Mouse (Mus musculus) embryonic stem cell, embryonic (primary cell): ENCODE results near the gene Esyt2.

Experiments
- CTCF ChIA-PET, 4 experiments: fragments of 300-600 bp in 2 of 4; fragments of 350-600 bp in 2 of 4; sonication (Branson Sonifier 250); formaldehyde crosslinking; loops; one replicate each; lab custom pipeline; 2022; ENCODE audit warnings: inconsistent platforms in 2 of 4; lab: Charles Lee
- POLR2A ChIA-PET, 4 experiments: fragments of 300-600 bp in 2 of 4; fragments of 350-600 bp in 2 of 4; sonication (Branson Sonifier 250); formaldehyde crosslinking; loops; one replicate each; lab custom pipeline; 2022; ENCODE audit warnings: antibody characterized with exemption in 4 of 4, inconsistent platforms in 1 of 4; lab: Charles Lee

Esyt2 gene

DNA sequence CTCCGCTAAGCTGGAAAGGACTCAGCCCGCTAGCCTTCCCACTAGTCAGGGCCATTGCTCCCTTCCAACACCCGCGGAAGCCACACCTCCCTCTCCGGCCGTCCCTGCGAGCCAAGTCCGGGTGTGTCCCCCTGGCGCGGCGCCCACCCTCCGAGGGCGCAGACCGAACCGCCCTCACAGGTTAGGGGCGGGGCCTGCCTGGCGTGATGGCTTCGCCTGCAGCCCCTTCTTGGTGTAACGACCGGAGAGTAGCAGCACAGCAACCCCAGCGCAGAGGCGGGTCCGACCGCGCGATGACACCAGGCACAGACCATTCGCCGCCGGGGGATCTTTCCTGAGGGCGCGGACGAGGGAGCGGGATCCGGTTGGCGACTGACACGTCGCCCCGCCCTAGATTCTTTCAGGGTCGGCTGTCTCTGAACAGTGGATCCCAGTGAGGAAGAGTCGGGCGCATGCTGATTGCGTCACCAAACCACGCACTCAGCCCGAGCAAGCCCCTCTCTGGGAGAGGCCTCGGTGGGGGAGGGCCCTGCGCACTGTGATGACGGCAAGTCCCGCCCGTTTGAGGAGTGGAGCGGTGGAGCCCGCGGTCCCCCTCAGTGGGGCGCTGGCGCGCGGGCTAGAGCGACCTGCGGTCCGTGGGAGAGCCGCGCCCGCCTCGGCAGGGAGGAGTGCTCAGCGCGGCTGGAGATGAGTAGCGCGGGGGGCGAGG is at the start of gene Esyt2:
Esyt2 (plus strand) TSS at position 544 of the 712 bp plus-strand sequence.
- ChIA-PET CTCF (interaction anchor here in 2 of 4 experiments (0.5 to 0.6 kb wide), 3 partner anchors 17 to 124 kb away, joined by 3 to 4 read pairs (median 3); partner anchors contain the start of gene Ncapg2 (in 1 of the 2)), POLR2A (interaction anchor here (0.6 to 5.5 kb wide), 25 partner anchors 9 to 805 kb away, joined by 3 to 29 read pairs (median 5); partner anchors contain the start of genes Ncapg2 (in 3 of the 4) and Wdr60 (in 3 of the 4))

DNA sequence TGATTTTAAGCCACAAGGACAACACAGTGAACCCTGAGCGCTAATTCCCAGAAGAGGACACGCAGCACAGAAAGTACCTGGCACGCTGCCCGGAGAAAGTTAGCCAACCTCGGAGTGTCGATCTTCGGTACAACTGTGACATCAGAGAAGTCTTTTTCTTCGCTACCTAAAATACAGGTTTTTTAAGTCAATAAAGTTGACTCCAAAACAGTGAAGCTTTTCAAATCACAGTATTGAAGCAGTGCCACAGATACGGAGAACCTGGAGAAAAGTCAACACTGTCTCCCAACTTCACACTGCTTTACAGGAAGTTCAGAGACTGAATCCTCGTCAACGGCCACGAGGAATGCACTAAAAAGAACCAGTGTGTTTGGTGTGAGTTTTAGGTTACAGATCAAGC is 49.4 kb upstream of the Esyt2 start:
- ChIA-PET POLR2A (no interaction called here), CTCF (no interaction called here)

DNA sequence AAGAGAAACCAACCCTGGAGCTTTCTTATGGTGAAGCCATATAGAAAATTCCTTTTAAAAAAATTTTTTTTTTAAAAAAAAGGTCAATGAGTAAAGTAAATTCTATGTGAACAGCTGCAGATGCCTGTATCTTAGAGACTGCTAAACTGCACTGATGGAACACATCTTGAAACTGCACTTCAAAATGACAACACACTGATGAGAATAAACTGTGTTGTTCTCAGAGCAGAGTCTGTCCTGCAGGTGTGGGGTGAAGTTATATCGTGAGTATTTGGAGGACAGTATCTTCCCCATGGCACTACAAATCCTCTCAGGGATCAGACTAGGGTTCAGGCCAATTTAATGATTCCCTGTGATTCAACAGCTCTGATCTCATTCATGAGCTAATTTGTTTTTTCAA is 48.9 kb upstream of the Esyt2 start:
- ChIA-PET CTCF (no interaction called here), POLR2A (no interaction called here)

DNA sequence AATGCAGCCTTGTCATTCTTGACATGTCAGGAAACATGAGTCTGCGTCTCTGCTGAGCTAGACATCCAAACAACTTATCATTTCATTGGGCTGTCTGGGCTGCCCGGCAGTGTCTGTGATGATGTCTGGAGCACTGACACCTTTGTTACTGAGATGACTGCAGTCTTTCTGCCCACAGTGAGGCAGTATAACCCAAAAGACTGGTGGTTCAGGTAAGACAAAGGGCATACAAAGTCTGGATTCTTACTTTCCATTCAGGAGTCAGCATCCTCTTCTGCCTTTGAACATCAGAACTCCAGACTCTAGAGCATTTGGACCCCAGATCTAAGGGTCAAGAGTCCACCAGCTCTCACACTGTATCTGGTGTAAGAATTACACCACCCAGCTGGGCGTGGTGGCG is 45.6 kb upstream of the Esyt2 start:
- POLR2A ChIA-PET: no interaction called here

DNA sequence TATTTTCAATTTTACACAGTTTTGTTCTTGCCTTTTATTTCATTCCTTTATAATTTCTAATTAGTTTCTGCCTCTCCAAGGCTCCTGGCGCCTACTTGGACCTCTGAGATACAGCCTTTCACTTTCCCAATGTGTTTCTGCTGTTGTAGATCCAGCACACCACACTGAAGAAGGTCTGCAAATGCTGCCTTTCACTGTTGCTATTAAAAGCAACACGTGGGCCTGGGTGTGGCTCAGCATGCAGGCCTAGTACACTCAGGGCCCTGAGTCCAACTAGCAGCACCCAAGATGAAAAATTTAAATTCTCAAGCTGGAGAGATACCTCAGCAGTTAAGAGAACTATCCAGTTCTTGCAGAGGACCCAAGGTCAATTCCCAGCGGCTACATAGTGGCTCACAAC is 44.3 kb upstream of the Esyt2 start:
- POLR2A ChIA-PET: no interaction called here
- CTCF ChIA-PET: no interaction called here

More for the DNA sequence above, 45.6 kb upstream of the Esyt2 start:
- CTCF ChIA-PET: no interaction called here

DNA sequence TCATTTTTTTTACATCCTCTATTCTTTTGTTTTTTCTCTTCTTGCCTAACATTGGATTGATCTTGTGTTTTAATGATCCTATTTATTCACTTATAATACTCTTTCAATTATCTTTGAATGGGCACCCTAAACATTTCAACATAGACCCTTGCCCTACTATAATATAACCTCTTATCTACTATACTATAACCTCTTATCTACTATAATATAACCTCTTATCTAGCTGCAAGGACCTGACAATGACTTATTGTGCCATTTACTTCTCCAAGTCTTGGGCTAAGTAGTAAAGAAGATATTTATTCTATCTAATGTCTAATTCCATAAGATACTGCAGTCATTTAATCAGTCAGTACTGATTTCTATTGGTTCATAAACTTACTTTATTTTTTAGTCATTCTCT is 42.6 kb upstream of the Esyt2 start:
- POLR2A ChIA-PET: interaction anchor here in 1 of 4 experiments (0.7 kb wide), 1 partner anchor 17 kb away, joined by 5 read pairs; no protein-coding TSS in a partner anchor
- CTCF ChIA-PET: no interaction called here

DNA sequence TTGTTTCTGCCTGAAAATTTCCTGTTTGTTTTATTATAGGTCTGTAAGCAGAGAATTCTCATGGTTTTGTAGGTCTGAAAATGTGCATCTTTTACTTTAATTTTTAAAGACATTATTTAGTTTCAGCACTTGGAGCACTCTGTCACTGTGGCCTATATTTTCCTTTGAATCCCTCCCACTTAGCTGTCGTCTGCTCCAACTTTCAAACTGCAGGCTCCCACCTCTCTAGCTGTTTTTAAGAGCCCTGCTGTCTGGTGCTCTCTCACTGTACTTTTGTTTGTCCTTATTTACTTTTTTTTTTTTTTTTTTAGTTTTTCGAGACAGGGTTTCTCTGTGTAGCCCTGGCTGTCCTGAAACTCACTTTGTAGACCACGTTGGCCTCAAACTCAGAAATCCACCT is 42.2 kb upstream of the Esyt2 start:
- POLR2A ChIA-PET: interaction anchor here in 1 of 4 experiments (0.7 kb wide), 1 partner anchor 16 kb away, joined by 5 read pairs; no protein-coding TSS in a partner anchor
- CTCF ChIA-PET: no interaction called here

DNA sequence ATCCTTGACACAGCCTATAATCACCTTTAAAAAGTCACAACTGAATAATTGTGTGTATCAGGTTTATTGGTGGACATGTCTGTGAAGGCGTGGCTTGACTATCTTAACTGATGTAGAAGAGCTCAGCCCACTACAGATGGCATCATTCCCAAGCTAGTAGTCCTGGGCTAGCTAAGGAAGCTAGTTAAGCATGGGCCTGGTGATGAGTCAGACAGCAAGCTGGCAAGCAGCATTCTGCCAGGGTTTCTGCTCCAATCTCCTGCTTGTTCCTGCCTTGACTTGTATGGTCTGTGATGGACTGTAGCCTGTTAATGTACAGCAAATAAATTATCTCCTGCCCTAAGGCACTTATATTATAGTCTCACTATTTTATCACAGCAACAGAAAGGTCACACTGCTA is 36.4 kb upstream of the Esyt2 start:
- ChIA-PET CTCF (interaction anchor here in 1 of 4 experiments (0.6 kb wide), 1 partner anchor 178 kb away, joined by 13 read pairs; no protein-coding TSS in a partner anchor), POLR2A (no interaction called here)

DNA sequence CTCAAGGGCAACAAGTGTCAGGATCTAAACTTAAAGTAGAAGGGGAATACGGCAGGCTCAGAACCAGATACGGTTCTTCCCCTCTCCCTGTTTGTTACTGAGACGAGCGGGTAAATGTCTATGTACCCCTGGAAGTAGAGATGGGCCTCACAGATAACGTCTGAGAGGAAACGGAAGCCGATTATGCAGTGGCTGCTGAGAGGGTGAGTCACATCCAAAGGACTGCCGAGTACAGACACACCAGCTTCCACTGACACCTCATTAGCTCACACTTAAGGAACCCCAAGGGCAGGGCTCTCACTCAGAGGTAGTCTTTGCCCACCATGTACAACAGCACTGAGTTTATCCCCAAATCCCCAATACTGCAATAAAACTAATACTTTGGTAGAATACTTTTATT is 26.3 kb upstream of the Esyt2 start:
- ChIA-PET CTCF (interaction anchor here in 1 of 4 experiments (0.7 kb wide), 1 partner anchor 1431 kb away, joined by 4 read pairs; no protein-coding TSS in a partner anchor), POLR2A (interaction anchor here in 2 of 4 experiments (0.6 to 1.5 kb wide), 2 partner anchors 16 to 27 kb away, joined by 5 to 6 read pairs; partner anchors contain the start of gene Esyt2 (in 1 of the 2))

DNA sequence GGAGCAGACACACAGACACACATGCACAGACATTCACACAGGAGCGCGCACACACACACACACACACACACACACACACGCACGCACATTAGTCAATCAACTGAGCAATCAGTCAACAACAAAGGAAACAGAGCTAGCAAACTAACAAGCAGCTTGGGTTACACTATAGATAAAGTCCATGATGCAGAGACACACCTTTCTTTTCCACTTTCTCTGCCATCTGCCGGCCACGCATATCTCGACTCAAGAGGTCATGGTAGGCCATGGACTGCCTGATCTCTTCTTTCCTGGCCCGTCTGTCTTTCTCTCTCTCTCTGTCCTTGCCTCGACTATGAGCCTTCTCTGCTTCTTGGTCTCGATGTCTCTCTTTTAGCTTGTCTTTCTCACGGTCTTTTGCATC is 25.4 kb upstream of the Esyt2 start:
- POLR2A ChIA-PET: interaction anchor here in 2 of 4 experiments (0.6 to 1.5 kb wide), 3 partner anchors 26 to 41 kb away, joined by 3 to 6 read pairs (median 3); partner anchors contain the start of gene Esyt2 (in 1 of the 2)

DNA sequence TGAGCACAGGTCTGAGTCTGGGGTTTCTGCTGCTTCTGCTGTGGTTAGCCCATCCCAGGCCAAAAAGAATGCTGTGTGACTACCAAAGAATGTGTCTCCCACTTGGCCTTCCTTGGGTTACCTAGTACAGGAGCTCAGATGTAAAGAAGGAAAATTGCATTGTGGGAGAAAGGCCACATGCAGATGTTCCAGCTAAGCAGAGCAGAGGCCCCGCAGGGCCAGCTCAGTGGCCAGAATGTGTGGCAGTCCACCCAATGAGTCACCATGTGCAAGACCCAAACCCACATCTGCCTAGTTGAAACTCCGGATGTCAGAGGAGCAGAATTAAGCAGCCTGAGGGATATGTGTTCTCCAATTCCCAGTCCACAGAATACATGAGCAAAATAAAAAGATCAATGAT is 22.7 kb upstream of the Esyt2 start:
- CTCF ChIA-PET: no interaction called here

More for the DNA sequence above, 25.4 kb upstream of the Esyt2 start:
- CTCF ChIA-PET: interaction anchor here in 2 of 4 experiments (0.5 to 0.6 kb wide), 3 partner anchors 25 to 150 kb away, joined by 3 to 5 read pairs (median 3); partner anchors contain the start of gene Ncapg2 (in 1 of the 2)

DNA sequence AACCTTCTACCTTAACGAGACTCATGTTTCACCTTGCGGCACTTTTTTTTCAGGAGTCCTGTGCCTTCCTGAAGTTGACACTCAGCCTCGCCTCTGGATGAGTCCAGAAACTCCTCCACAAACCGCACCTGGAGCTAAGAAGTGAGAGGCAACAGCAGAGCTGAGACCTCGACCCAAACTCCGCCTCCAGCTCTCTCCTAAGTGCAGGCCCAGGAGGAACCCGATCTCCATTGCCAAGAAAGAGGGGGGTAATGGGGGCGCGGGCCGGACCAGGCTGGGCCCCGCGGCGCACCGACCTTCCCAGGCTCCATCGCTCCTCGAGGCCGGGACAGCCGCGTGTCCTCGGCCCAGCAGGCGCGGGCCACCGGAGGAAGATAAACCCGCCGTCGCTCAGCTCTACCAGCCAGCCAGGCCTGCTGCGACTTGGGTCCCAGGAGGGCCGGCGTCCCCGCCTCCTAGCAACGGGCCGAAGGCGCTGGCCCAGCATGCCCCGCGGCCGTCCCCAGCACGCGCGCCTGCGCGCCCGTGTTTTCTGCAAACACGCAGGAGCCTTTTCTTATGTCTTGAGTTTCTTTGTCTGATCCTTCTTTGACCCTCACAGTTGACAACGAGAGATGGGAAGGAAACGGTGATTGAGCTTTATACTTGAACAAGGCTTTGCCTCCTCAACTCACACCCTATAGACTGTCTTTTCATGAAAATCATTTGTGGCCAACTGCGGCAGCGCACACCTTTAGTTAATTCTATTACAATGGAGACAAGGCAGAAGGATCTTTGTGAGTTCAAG is 18.2 kb upstream of the Esyt2 start, which contains the start of gene Wdr60:
Wdr60 (minus strand) TSS at position 468 of the 787 bp plus-strand sequence.
- CTCF ChIA-PET: interaction anchor here in 2 of 4 experiments (0.6 to 0.7 kb wide), 5 partner anchors 61 to 969 kb away, joined by 3 to 5 read pairs (median 3); partner anchors contain the start of gene Ncapg2 (in 1 of the 2)
- POLR2A ChIA-PET: interaction anchor here (0.6 to 4.7 kb wide), 14 partner anchors 8 to 142 kb away, joined by 3 to 29 read pairs (median 4); partner anchors contain the start of genes Ncapg2 (in 3 of the 4) and Esyt2 (in 2 of the 4)

More for the DNA sequence above, 22.7 kb upstream of the Esyt2 start:
- POLR2A ChIA-PET: interaction anchor here in 1 of 4 experiments (0.6 kb wide), 1 partner anchor 9 kb away, joined by 3 read pairs; no protein-coding TSS in a partner anchor

DNA sequence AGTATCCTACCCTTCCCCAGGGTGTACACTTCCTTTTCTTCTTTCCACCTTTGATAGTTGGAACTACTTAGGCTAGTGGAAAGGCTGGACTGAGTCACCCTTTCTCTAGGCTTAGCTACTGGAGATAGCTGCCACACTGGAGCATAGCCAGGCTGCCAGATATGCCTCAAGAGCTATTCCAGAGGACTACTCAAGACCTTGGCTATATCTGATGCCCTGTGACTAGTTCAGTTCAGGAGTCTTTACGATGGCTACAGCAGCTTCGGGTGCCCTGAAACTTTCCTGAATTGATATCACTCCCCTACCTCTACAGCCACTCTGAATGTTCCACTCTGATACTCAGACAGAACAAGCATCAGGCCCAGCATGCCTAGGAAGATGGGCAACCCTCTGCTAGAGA is 16.2 kb upstream of the Esyt2 start:
- ChIA-PET POLR2A (interaction anchor here in 1 of 4 experiments (4.7 kb wide), 1 partner anchor 16 kb away, joined by 28 read pairs; the partner anchor contains the start of gene Esyt2), CTCF (no interaction called here)

DNA sequence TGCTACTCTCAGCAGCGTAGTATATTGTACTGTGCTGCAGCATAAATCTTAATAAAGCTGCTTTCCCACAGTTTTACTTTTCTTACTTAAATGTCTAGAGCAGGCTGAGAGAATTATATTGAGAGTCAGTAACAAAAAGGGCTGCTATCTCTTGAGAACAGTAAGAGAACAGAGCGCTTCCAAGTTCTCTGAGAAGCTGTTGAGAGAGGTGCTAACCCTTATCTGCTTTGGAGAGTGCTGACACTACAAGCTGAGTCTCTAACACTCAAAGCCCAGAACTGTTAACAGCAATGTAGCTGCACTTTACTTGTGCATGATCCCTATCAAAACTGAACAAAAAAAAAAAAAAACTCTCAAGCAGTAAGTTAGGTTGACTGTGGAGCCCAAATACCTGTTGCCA is 15.7 kb upstream of the Esyt2 start:
- POLR2A ChIA-PET: interaction anchor here in 1 of 4 experiments (0.8 to 4.7 kb wide), 2 partner anchors 15 to 18 kb away, joined by 3 to 28 read pairs; partner anchors contain the start of gene Esyt2
- CTCF ChIA-PET: no interaction called here

DNA sequence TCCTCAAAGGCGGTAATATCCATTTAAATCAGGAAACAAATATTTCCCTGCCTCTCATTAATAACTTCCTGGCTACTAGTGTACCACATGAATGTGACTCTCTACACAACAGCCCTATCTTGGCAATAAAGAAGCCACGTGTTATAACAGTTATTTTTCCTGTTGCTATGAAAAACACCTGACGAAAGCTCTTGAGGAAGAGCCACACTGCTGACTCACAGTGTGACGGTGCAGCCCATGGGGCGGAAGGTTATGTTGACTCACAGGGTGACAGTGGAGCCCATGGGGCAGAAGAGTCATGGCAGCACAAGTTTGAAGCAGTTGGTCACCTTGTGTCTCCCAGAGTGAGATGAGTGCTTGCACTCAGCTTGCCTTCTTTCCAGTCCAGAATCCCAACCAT is 11.5 kb upstream of the Esyt2 start:
- POLR2A ChIA-PET: interaction anchor here in 1 of 4 experiments (6.2 kb wide), 1 partner anchor 10 kb away, joined by 29 read pairs; no protein-coding TSS in a partner anchor
- CTCF ChIA-PET: no interaction called here

DNA sequence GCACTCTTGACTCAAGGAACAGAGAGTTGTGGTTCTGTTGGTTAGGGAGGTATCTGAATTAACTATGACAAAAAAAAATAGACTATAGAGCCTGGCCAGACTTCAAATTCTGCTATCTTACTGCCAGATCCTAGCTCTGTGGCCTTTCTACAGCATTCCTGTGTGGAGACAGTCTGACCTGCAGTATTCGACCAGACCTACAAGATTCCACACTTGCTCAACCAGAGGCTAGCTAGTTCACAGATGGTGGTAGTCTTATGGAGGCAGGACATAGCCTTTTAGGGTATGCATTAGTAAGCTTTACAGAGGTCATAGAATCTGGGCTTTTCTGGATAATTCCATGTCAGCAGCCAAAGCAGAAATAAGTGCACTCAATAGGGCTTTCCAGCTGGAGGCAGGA is 10.5 kb upstream of the Esyt2 start:
- CTCF ChIA-PET: no interaction called here
- POLR2A ChIA-PET: interaction anchor here in 2 of 4 experiments (0.5 to 6.2 kb wide), 4 partner anchors 8 to 21 kb away, joined by 3 to 29 read pairs (median 6); partner anchors contain the start of genes Esyt2 (in 1 of the 2) and Wdr60 (in 1 of the 2)

DNA sequence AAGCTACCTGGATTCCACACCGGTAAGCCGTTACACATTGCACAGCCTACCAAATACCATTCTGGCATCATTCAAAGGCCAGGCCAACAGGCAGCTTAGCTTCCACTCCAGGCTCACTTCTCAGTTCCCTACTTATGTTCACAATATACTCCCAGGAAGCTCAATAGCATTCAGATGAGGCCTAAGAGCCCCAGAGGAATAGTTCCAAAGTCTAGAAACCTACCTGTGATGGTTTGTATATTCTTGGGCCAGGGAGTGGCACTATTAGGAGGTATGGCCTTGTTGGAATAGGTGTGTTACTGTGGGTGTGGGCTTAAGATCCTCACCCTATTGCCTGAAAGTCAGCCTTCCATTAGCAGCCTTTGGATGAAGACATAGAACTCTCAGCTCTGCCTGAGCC is 9.9 kb upstream of the Esyt2 start:
- ChIA-PET POLR2A (interaction anchor here in 2 of 4 experiments (0.5 to 6.2 kb wide), 4 partner anchors 8 to 21 kb away, joined by 3 to 29 read pairs (median 6); partner anchors contain the start of genes Esyt2 (in 1 of the 2) and Wdr60 (in 1 of the 2)), CTCF (no interaction called here)

DNA sequence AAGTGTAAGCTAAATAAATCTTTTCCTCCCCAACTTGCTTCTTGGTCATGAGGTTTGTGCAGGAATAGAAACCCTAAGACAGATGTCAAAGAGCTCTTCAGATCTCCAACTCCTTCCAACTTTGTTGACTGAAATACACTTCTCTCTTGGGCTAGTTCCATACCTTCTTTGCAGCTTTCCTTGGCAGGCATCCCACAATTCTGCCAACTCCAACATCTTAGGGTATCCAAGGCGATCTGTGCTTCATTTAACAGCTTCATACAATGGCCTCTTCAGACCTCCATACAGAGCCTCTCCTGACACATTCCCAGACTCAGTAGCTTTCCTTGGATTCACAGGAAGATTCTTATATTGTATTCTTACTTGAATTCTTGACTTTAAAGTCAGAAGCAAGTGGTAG is 7.3 kb upstream of the Esyt2 start:
- ChIA-PET CTCF (no interaction called here), POLR2A (interaction anchor here in 1 of 4 experiments (0.6 to 1.6 kb wide), 3 partner anchors 10 to 896 kb away, joined by 3 to 4 read pairs (median 3); partner anchors contain the start of gene Wdr60)
